Mouse (Mus musculus): Measurements from ENCODE around the gene Mdga1.

The Mdga1 gene

GRCm38 (mm10) chr17:29981568-29981967, 11.7 kb upstream of the Mdga1 start:
- no peak for DNase-seq (ENCODE audit: low spot score in 2 of 2)

GRCm38 (mm10) chr17:29979841-29980240, 10.0 kb upstream of the Mdga1 start:
- no peak for DNase-seq (ENCODE audit: low spot score in 2 of 2)

- no peak for DNase-seq (ENCODE audit: low spot score in 2 of 2)
Observed at GRCm38 (mm10) chr17:29979020-29979419, 9.1 kb upstream of the Mdga1 start.

GRCm38 (mm10) chr17:29975731-29976130, 5.8 kb upstream of the Mdga1 start:
- peak; percentile 50 to 89 for DNase-seq (ENCODE audit: low spot score in 2 of 2)

- no peak for DNase-seq (ENCODE audit: low spot score in 2 of 2)
Observed at GRCm38 (mm10) chr17:29973226-29973625, 3.3 kb upstream of the Mdga1 start.

GRCm38 (mm10) chr17:29971761-29972432, 2.0 kb upstream of the Mdga1 start:
- DNase-seq (ENCODE audit: low spot score in 2 of 2): no peak

- DNase-seq (ENCODE audit: low spot score in 2 of 2): no peak
Observed at GRCm38 (mm10) chr17:29965506-29965905, 4.4 kb downstream of the Mdga1 start.

- no peak for DNase-seq (ENCODE audit: low spot score in 2 of 2)
Observed at GRCm38 (mm10) chr17:29963730-29964259, 6.1 kb downstream of the Mdga1 start.

GRCm38 (mm10) chr17:29955880-29956279, 14.0 kb downstream of the Mdga1 start:
- no peak for DNase-seq (ENCODE audit: low spot score in 2 of 2)

GRCm38 (mm10) chr17:29954316-29954715, 15.6 kb downstream of the Mdga1 start:
- DNase-seq (ENCODE audit: low spot score in 2 of 2): no peak

GRCm38 (mm10) chr17:29951100-29951499, 18.8 kb downstream of the Mdga1 start:
- no peak for DNase-seq (ENCODE audit: low spot score in 2 of 2)

GRCm38 (mm10) chr17:29950574-29950973, 19.3 kb downstream of the Mdga1 start:
- no peak for DNase-seq (ENCODE audit: low spot score in 2 of 2)

GRCm38 (mm10) chr17:29947271-29947714, 22.6 kb downstream of the Mdga1 start:
- no peak for DNase-seq (ENCODE audit: low spot score in 2 of 2)

- DNase-seq (ENCODE audit: low spot score in 2 of 2): no peak
Observed at GRCm38 (mm10) chr17:29944376-29944775, 25.5 kb downstream of the Mdga1 start.

- no peak for DNase-seq (ENCODE audit: low spot score in 2 of 2)
Observed at GRCm38 (mm10) chr17:29939011-29939410, 30.9 kb downstream of the Mdga1 start.

GRCm38 (mm10) chr17:29937350-29937781, 32.5 kb downstream of the Mdga1 start:
- no peak for DNase-seq (ENCODE audit: low spot score in 2 of 2)

GRCm38 (mm10) chr17:29934133-29934851, 35.6 kb downstream of the Mdga1 start:
- no peak for DNase-seq (ENCODE audit: low spot score in 2 of 2)

GRCm38 (mm10) chr17:29932753-29933152, 37.1 kb downstream of the Mdga1 start:
- no peak for DNase-seq (ENCODE audit: low spot score in 2 of 2)

- no peak for DNase-seq (ENCODE audit: low spot score in 2 of 2)
Observed at GRCm38 (mm10) chr17:29931224-29931945, 38.5 kb downstream of the Mdga1 start.

- DNase-seq (ENCODE audit: low spot score in 2 of 2): peak in 1 of 2 experiments; percentile 7
Observed at GRCm38 (mm10) chr17:29928751-29929237, 41.1 kb downstream of the Mdga1 start.

- DNase-seq (ENCODE audit: low spot score in 2 of 2): peak in 1 of 2 experiments; percentile 23
Observed at GRCm38 (mm10) chr17:29925608-29926606, 44.0 kb downstream of the Mdga1 start.
